Mouse (Mus musculus) kidney, embryonic 14.5 days (tissue): ENCODE measurements around the gene Smarcal1. TPM values are rescaled to one million over a fixed set of nuclear protein-coding genes. Genes with fewer than 3 reads are reported as not detected.
A peak's percentile ranks its signal among the peaks of the same experiment; 100 is the strongest.

Source experiments
- ATAC-seq: fragments of 200-750 bp; cut with Nextera tagmentation; 2 replicates; pipeline ENCODE4 v1.8.0; 2017; ENCODE audit warnings: moderate number of reproducible peaks, mild to moderate bottlenecking, moderate TSS enrichment, moderate library complexity; ENCODE audit not compliant: low FRiP score, low TSS enrichment
- H3K27ac ChIP-seq: fragments of 300-500 bp; sonication (generic); 2 replicates; pipeline ENCODE4 v1.5.1; 2014; ENCODE audit warnings: low read depth, mild to moderate bottlenecking, low read length, moderate library complexity, mixed read lengths
- H3K27me3 ChIP-seq: fragments of 300-500 bp; sonication (generic); 2 replicates; pipeline ENCODE4 v1.6.1; 2014; ENCODE audit warnings: mild to moderate bottlenecking, low read length; ENCODE audit not compliant: control insufficient read depth, insufficient read depth
- H3K36me3 ChIP-seq: fragments of 300-500 bp; sonication (generic); 2 replicates; pipeline ENCODE4 v1.6.1; 2014; ENCODE audit warnings: low read length, mixed read lengths; ENCODE audit not compliant: control insufficient read depth, insufficient read depth
- H3K4me1 ChIP-seq: fragments of 300-500 bp; sonication (generic); 2 replicates; pipeline ENCODE4 v1.6.1; 2014; ENCODE audit warnings: low read length, mixed read lengths; ENCODE audit not compliant: control insufficient read depth, insufficient read depth
- H3K4me2 ChIP-seq: fragments of 300-500 bp; sonication (generic); replicated peaks from 2 replicates; pipeline ENCODE4 v1.6.1; 2014; ENCODE audit warnings: low read depth, mild to moderate bottlenecking, low read length
- H3K4me3 ChIP-seq: fragments of 300-500 bp; sonication (generic); 2 replicates; pipeline ENCODE4 v1.5.1; 2014; ENCODE audit warnings: mild to moderate bottlenecking, low read length
- H3K9ac ChIP-seq: fragments of 300-500 bp; sonication (generic); 2 replicates; pipeline ENCODE4 v1.6.1; 2014; ENCODE audit warnings: low read depth, mild to moderate bottlenecking, low read length, moderate library complexity
- H3K9me3 ChIP-seq: fragments of 300-500 bp; sonication (generic); 2 replicates; pipeline ENCODE4 v1.6.1; 2016; ENCODE audit warnings: low read length; ENCODE audit not compliant: control insufficient read depth
- WGBS: fragments of 180-500 bp; shearing (Covaris S2); extraction: QIAGEN DNeasy Blood & Tissue Kit; methylation state at CpG from one replicate; pipeline ENCODE4 v1.1.7; 2014; 5-methylcytosine and 5-hydroxymethylcytosine counted together
- polyA plus RNA-seq: library from polyadenylated mRNA; unstranded; fragments of >200 nt; fragmentation: Nextera tagmentation; extraction: Ambion mirVana; gene quantifications from 2 replicates; pipeline ENCODE4 v1.2.1, GENCODE M21; 2014

The Smarcal1 gene
- polyA plus RNA-seq, 1 experiment from 2014 or later: 24.4 TPM

- ATAC-seq: no peak
- Histone ChIP-seq H3K4me3 (no peak overlapping the region), H3K9me3 (no peaks in the 10 kb centered on the region), H3K4me2 (no peak overlapping the region), H3K27me3 (no peaks in the 10 kb centered on the region), H3K27ac (no peak overlapping the region), H3K36me3 (peaks cover 56% of the 10 kb centered on the region), H3K9ac (no peak overlapping the region), H3K4me1 (no peaks in the 10 kb centered on the region)
- 93% methylated on average over 6 of the region's 6 CpGs for WGBS
Observed at GRCm38 (mm10) chr1:72612172-72612571, 29.1 kb downstream of the Smarcal1 start.

- H3K27me3 ChIP-seq: no peaks in the 10 kb centered on the region
- H3K9me3 ChIP-seq: no peaks in the 10 kb centered on the region
- WGBS: 48% methylated on average over 5 of the region's 5 CpGs
- H3K4me2 ChIP-seq: no peak overlapping the region
- no peak overlapping the region for H3K9ac ChIP-seq
- H3K27ac ChIP-seq: no peak overlapping the region
- peaks cover 19% of the 10 kb centered on the region for H3K36me3 ChIP-seq
- ATAC-seq: no peak
- H3K4me1 ChIP-seq: no peaks in the 10 kb centered on the region
- no peak overlapping the region for H3K4me3 ChIP-seq
Observed at GRCm38 (mm10) chr1:72635221-72635620, 52.2 kb downstream of the Smarcal1 start.

GRCm38 (mm10) chr1:72640658-72641410, 57.8 kb downstream of the Smarcal1 start:
- Histone ChIP-seq H3K4me3 (peak overlapping the region; percentile 24), H3K27ac (no peak overlapping the region), H3K27me3 (no peaks in the 10 kb centered on the region), H3K9me3 (no peaks in the 10 kb centered on the region), H3K4me2 (peak overlapping the region; percentile 41), H3K4me1 (no peaks in the 10 kb centered on the region), H3K36me3 (no peaks in the 10 kb centered on the region), H3K9ac (0 out of 2 replicates have a peak overlapping the region, but pooled peaks have one; percentile 23)
- WGBS: 48% methylated on average over 49 of the region's 49 CpGs
- peak; percentile 55; the same call in 1 of the 2 replicates for ATAC-seq

GRCm38 (mm10) chr1:72673070-72673469, 90.0 kb downstream of the Smarcal1 start:
- WGBS: 47% methylated on average over 3 of the region's 3 CpGs

More at GRCm38 (mm10) chr1:72673070-72673469, 90.0 kb downstream of the Smarcal1 start:
- H3K4me1 ChIP-seq: no peaks in the 10 kb centered on the region
- no peaks in the 10 kb centered on the region for H3K27me3 ChIP-seq
- no peak overlapping the region for H3K9ac ChIP-seq
- ATAC-seq: no peak
- H3K4me3 ChIP-seq: no peak overlapping the region
- H3K36me3 ChIP-seq: no peaks in the 10 kb centered on the region
- H3K9me3 ChIP-seq: no peaks in the 10 kb centered on the region
- H3K4me2 ChIP-seq: no peak overlapping the region
- H3K27ac ChIP-seq: no peak overlapping the region

Other genes starting within 250 kb of the Smarcal1 start
- gene March4, start 46.3 kb upstream of the Smarcal1 start, polyA plus RNA-seq: not detected in 2 replicates
- not detected in 2 replicates for gene Ankar, start 117.3 kb downstream of the Smarcal1 start, polyA plus RNA-seq
- gene Rpl37a, start 128.0 kb downstream of the Smarcal1 start, polyA plus RNA-seq: 2,102 and 2,490 TPM in 2 replicates
- gene Igfbp2, start 241.3 kb downstream of the Smarcal1 start, polyA plus RNA-seq: 148 and 171 TPM in 2 replicates